Mouse (Mus musculus): ENCODE measurements around the gene Cd244a.

Cd244a gene

GRCm38 (mm10) chr1:171577168-171577567 is 18.2 kb downstream of the Cd244a start:
- DNase-seq (ENCODE audit: low read depth, low spot score), result no peak

GRCm38 (mm10) chr1:171584584-171584983 is 25.6 kb downstream of the Cd244a start:
- DNase-seq (ENCODE audit: low read depth, low spot score), result no peak

GRCm38 (mm10) chr1:171604686-171605085 is 45.7 kb downstream of the Cd244a start:
- no peak for DNase-seq (ENCODE audit: low read depth, low spot score)

- no peak for DNase-seq (ENCODE audit: low read depth, low spot score)
Measured at GRCm38 (mm10) chr1:171606656-171607055, 47.7 kb downstream of the Cd244a start.

GRCm38 (mm10) chr1:171607176-171607575 is 48.2 kb downstream of the Cd244a start, which contains the start of gene Ly9:
Ly9 (minus strand) TSS chr1:171607410.
- no peak for DNase-seq (ENCODE audit: low read depth, low spot score)

GRCm38 (mm10) chr1:171610026-171610425 is 51.0 kb downstream of the Cd244a start:
- no peak for DNase-seq (ENCODE audit: low read depth, low spot score)

GRCm38 (mm10) chr1:171610781-171611180 is 51.8 kb downstream of the Cd244a start:
- DNase-seq (ENCODE audit: low read depth, low spot score), result no peak

- no peak for DNase-seq (ENCODE audit: low read depth, low spot score)
Measured at GRCm38 (mm10) chr1:171613962-171614361, 55.0 kb downstream of the Cd244a start.

- no peak for DNase-seq (ENCODE audit: low read depth, low spot score)
Measured at GRCm38 (mm10) chr1:171616881-171617515, 58.0 kb downstream of the Cd244a start.

- DNase-seq (ENCODE audit: low read depth, low spot score), result no peak
Measured at GRCm38 (mm10) chr1:171619001-171619400, 60.0 kb downstream of the Cd244a start.

- no peak for DNase-seq (ENCODE audit: low read depth, low spot score)
Measured at GRCm38 (mm10) chr1:171619645-171620044, 60.7 kb downstream of the Cd244a start.

GRCm38 (mm10) chr1:171620091-171620490 is 61.1 kb downstream of the Cd244a start:
- DNase-seq (ENCODE audit: low read depth, low spot score), result no peak

GRCm38 (mm10) chr1:171627801-171628200 is 68.8 kb downstream of the Cd244a start:
- no peak for DNase-seq (ENCODE audit: low read depth, low spot score)

- DNase-seq (ENCODE audit: low read depth, low spot score), result no peak
Measured at GRCm38 (mm10) chr1:171629168-171629567, 70.2 kb downstream of the Cd244a start.

GRCm38 (mm10) chr1:171630041-171630440 is 71.0 kb downstream of the Cd244a start:
- DNase-seq (ENCODE audit: low read depth, low spot score), result no peak

- no peak for DNase-seq (ENCODE audit: low read depth, low spot score)
Measured at GRCm38 (mm10) chr1:171630912-171631311, 71.9 kb downstream of the Cd244a start.

- no peak for DNase-seq (ENCODE audit: low read depth, low spot score)
Measured at GRCm38 (mm10) chr1:171631447-171631846, 72.5 kb downstream of the Cd244a start.

GRCm38 (mm10) chr1:171635696-171636095 is 76.7 kb downstream of the Cd244a start:
- no peak for DNase-seq (ENCODE audit: low read depth, low spot score)

GRCm38 (mm10) chr1:171637101-171637500 is 78.1 kb downstream of the Cd244a start:
- no peak for DNase-seq (ENCODE audit: low read depth, low spot score)

- no peak for DNase-seq (ENCODE audit: low read depth, low spot score)
Measured at GRCm38 (mm10) chr1:171638686-171639085, 79.7 kb downstream of the Cd244a start.

GRCm38 (mm10) chr1:171640796-171641195 is 81.8 kb downstream of the Cd244a start:
- no peak for DNase-seq (ENCODE audit: low read depth, low spot score)

GRCm38 (mm10) chr1:171643612-171644011 is 84.6 kb downstream of the Cd244a start:
- no peak for DNase-seq (ENCODE audit: low read depth, low spot score)

- no peak for DNase-seq (ENCODE audit: low read depth, low spot score)
Measured at GRCm38 (mm10) chr1:171646429-171646940, 87.5 kb downstream of the Cd244a start.

- no peak for DNase-seq (ENCODE audit: low read depth, low spot score)
Measured at GRCm38 (mm10) chr1:171647716-171648115, 88.7 kb downstream of the Cd244a start.
